Mouse (Mus musculus): ENCODE results near the gene Ttc30a2. TPM values are rescaled to one million over a fixed set of nuclear protein-coding genes. Genes with fewer than 3 reads are reported as not detected.
"Not testable (repeated sequence)": the region's sequence is repeated elsewhere in the genome, so short reads cannot be mapped to it uniquely, and the experiment has no call there.

Gene Ttc30a2
- polyA plus RNA-seq (2015; fragmentation: Nextera tagmentation; extraction: Ambion mirVana) = 0.22 and 0.26 TPM in 2 replicates

DNA sequence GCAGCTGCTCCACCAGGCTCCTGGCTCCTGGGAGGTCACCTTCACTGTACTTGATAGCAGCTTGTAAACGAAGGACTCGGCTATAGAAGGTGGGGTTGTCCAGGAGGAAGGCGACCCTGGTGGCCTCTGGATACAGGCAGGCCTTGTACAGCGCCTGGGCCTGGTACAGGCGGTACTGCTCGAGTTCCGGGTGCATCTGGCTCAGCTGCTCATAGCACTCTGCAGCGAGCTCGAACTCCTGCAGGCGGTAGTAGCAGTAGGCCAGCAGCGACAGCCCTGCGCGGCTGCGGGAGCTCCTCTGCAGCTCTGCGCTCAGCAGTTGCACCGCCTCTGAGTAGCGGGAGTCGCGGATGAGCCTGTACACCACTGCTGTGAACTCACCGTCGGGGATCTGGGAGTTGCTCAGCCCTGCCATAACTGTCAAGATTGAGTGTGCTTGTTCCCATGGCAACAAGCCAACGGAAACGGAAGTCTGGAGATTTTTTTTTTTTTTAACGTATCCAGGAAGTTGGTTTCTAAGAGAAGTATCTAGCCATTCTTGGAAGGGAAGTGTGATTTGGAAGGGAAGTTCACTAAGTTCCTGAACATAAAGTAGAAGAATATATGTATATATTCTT is at the start of gene Ttc30a2:
Gene Ttc30a2 (minus strand): TSS at position 419 of the 617 bp plus-strand sequence.
- not testable (repeated sequence) for H3K27me3 ChIP-seq (ENCODE audit: insufficient read depth, low read length); H3K9me3 ChIP-seq (ENCODE audit: low read length); H3K4me3 ChIP-seq (ENCODE audit: low read depth, low read length); H3K36me3 ChIP-seq (replicated peaks; ENCODE audit: insufficient read depth, low read length); H3K27ac ChIP-seq (ENCODE audit: low read depth); H3K4me2 ChIP-seq (ENCODE audit: low read depth, low read length); H3K9ac ChIP-seq (replicated peaks); H3K4me1 ChIP-seq (ENCODE audit: insufficient read depth)
- 32% methylated on average over 17 of the region's 24 CpGs for WGBS (ENCODE audit: insufficient replicate concordance)
- peak; percentile 78 for TF ChIP-seq EP300 (IDR thresholded peaks at IDR 0.05; ENCODE audit: low read depth)
- DNase-seq (peak; percentile 43), ATAC-seq (peak; percentile 42)

DNA sequence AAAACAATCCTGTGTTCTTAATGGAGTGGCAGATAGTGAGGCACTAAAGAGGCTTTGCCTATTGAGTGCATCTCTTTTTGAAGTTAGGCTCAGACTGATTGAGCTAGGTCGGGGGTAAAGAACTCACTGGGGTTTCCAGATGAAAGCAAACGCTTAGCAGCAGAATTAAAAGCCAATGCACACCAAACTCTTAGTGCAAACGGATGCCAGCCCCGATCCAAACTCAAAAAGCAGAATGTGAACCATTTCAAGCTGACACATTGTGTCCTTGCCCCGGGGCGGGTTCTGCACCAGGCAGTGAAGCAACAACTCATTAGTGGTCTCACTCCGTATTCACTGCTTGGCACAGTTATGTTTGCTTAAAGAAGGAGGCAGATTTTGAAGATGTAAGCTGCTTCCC is 38.9 kb upstream of the Ttc30a2 start:
- whole genome bisulfite sequencing (ENCODE audit: insufficient replicate concordance) = 35% methylated on average over 7 of the region's 7 CpGs
- Histone ChIP-seq H3K9me3 (ENCODE audit: low read length) (no peaks in the 10 kb centered on the region), H3K4me2 (ENCODE audit: low read depth, low read length) (no peak overlapping the region), H3K9ac (replicated peaks) (no peak overlapping the region), H3K4me3 (ENCODE audit: low read depth, low read length) (no peak overlapping the region), H3K27ac (ENCODE audit: low read depth) (no peak overlapping the region), H3K27me3 (ENCODE audit: insufficient read depth, low read length) (no peaks in the 10 kb centered on the region), H3K36me3 (replicated peaks; ENCODE audit: insufficient read depth, low read length) (no peaks in the 10 kb centered on the region), H3K4me1 (ENCODE audit: insufficient read depth) (no peaks in the 10 kb centered on the region)
- DNase-seq = no peak
- TF ChIP-seq EP300 (IDR thresholded peaks at IDR 0.05; ENCODE audit: low read depth) (no peak), CTCF (IDR thresholded peaks at IDR 0.05; ENCODE audit: low read depth) (no peak)
- no peak for ATAC-seq

DNA sequence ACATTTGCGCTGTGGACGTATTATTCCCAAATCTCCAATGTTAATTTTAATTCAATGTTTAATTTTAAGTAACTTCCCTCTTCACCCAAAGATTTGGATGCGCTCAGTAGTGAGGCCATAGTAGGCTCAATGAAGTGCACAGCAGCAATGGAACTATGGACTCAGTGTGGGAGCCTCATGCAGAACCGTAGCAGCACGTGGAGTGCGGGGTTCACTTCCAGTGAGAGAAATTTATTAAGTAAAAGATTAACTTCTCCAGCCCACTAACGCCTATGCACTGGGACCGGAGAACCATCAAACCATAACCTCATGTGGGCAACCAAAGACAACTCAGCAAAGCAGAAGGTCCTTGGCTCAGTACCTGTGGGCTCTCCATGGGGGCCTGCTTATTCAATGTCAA is 38.2 kb upstream of the Ttc30a2 start:
- 77% methylated on average over 8 of the region's 8 CpGs for WGBS (ENCODE audit: insufficient replicate concordance)
- 0 out of 2 replicates have a peak, but pooled peaks cover 3% of the 10 kb centered on the region for H3K27me3 ChIP-seq (ENCODE audit: insufficient read depth, low read length)
- no peak for TF ChIP-seq CTCF (IDR thresholded peaks at IDR 0.05; ENCODE audit: low read depth)
- no peak for TF ChIP-seq EP300 (IDR thresholded peaks at IDR 0.05; ENCODE audit: low read depth)
- no peak overlapping the region for H3K9ac ChIP-seq (replicated peaks)
- ATAC-seq (no peak), DNase-seq (no peak)
- no peaks in the 10 kb centered on the region for H3K9me3 ChIP-seq (ENCODE audit: low read length)
- no peaks in the 10 kb centered on the region for H3K36me3 ChIP-seq (replicated peaks; ENCODE audit: insufficient read depth, low read length)
- H3K27ac ChIP-seq (ENCODE audit: low read depth) = no peak overlapping the region
- H3K4me2 ChIP-seq (ENCODE audit: low read depth, low read length) = no peak overlapping the region
- H3K4me3 ChIP-seq (ENCODE audit: low read depth, low read length) = no peak overlapping the region
- H3K4me1 ChIP-seq (ENCODE audit: insufficient read depth) = no peaks in the 10 kb centered on the region

DNA sequence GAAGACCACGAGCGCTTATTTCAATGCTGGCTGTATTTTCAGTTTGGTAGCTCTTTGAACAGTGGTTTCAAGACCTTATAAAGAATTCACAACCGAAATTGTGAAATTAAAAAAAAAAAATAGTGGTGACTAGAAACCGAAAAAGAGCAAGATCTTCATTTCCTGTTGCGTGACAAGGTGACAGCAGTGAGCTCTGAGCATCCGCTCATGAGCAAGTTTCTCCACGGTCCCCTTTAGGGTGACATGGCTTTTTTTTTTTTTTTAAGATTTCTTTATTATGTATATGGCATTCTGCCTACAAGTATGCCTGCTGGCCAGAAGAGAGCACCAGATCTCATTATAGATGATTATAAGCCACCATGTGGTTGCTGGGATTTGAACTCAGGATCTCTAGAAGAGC is 37.5 kb upstream of the Ttc30a2 start:
- H3K27ac ChIP-seq (ENCODE audit: low read depth) = no peak overlapping the region
- H3K4me1 ChIP-seq (ENCODE audit: insufficient read depth) = no peaks in the 10 kb centered on the region
- H3K27me3 ChIP-seq (ENCODE audit: insufficient read depth, low read length) = 0 out of 2 replicates have a peak, but pooled peaks cover 3% of the 10 kb centered on the region
- H3K36me3 ChIP-seq (replicated peaks; ENCODE audit: insufficient read depth, low read length) = no peaks in the 10 kb centered on the region
- no peak overlapping the region for H3K4me2 ChIP-seq (ENCODE audit: low read depth, low read length)
- H3K4me3 ChIP-seq (ENCODE audit: low read depth, low read length) = no peak overlapping the region
- WGBS (ENCODE audit: insufficient replicate concordance) = 77% methylated on average over 7 of the region's 7 CpGs
- no peaks in the 10 kb centered on the region for H3K9me3 ChIP-seq (ENCODE audit: low read length)
- no peak for ATAC-seq
- H3K9ac ChIP-seq (replicated peaks) = no peak overlapping the region
- no peak for TF ChIP-seq CTCF (IDR thresholded peaks at IDR 0.05; ENCODE audit: low read depth)
- TF ChIP-seq EP300 (IDR thresholded peaks at IDR 0.05; ENCODE audit: low read depth) = no peak
- no peak for DNase-seq

DNA sequence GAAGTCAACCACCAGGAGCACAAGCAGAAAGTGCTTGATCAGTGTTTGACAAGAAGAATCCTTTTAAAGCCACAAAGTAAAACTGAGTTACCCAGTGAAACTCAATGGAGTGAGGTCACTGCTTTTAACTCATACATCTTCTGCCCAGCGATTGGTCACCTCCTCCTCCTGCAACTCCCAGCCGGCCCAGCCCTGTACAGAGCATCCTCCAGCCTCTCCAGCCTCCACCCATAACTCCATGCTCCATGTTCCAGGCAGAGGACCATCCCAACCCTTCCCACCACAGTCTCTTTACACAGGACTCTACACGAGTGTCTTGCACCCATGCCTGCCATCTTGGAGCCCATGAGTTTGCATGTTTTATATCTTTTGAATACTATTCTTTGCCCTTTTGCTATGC is 36.7 kb upstream of the Ttc30a2 start:
- no peaks in the 10 kb centered on the region for H3K4me1 ChIP-seq (ENCODE audit: insufficient read depth)
- DNase-seq = no peak
- H3K27ac ChIP-seq (ENCODE audit: low read depth) = no peak overlapping the region
- TF ChIP-seq EP300 (IDR thresholded peaks at IDR 0.05; ENCODE audit: low read depth) (no peak), CTCF (IDR thresholded peaks at IDR 0.05; ENCODE audit: low read depth) (no peak)
- H3K27me3 ChIP-seq (ENCODE audit: insufficient read depth, low read length) = 0 out of 2 replicates have a peak, but pooled peaks cover 3% of the 10 kb centered on the region
- H3K9ac ChIP-seq (replicated peaks) = no peak overlapping the region
- no peak overlapping the region for H3K4me3 ChIP-seq (ENCODE audit: low read depth, low read length)
- WGBS (ENCODE audit: insufficient replicate concordance) = 76% methylated on average over 3 of the region's 3 CpGs
- no peak for ATAC-seq
- no peak overlapping the region for H3K4me2 ChIP-seq (ENCODE audit: low read depth, low read length)
- no peaks in the 10 kb centered on the region for H3K9me3 ChIP-seq (ENCODE audit: low read length)
- no peaks in the 10 kb centered on the region for H3K36me3 ChIP-seq (replicated peaks; ENCODE audit: insufficient read depth, low read length)

DNA sequence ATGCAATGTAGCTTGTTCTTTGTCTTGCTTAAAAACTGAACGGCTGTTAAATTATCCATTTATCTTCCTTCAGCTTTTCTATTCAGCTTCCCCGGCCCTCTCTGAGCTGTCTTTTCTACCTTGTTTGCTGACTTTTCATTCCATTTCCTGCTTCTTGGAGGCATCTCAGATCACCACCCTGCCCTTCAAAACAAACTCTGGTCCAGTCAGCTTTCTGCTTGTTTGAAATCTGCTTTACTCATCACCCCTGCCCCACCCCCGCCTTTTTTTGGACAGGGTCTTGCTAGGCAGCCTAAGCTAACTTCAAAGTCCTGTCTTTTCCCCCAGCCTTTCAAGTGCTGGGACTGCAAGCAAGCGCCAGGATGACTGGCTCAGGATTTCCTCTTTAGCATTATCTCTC is 28.2 kb upstream of the Ttc30a2 start:
- no peak for ATAC-seq
- Histone ChIP-seq H3K4me1 (ENCODE audit: insufficient read depth) (no peaks in the 10 kb centered on the region), H3K4me3 (ENCODE audit: low read depth, low read length) (no peak overlapping the region), H3K9ac (replicated peaks) (no peak overlapping the region), H3K9me3 (ENCODE audit: low read length) (no peaks in the 10 kb centered on the region), H3K27ac (ENCODE audit: low read depth) (no peak overlapping the region), H3K27me3 (ENCODE audit: insufficient read depth, low read length) (no peaks in the 10 kb centered on the region), H3K4me2 (ENCODE audit: low read depth, low read length) (no peak overlapping the region), H3K36me3 (replicated peaks; ENCODE audit: insufficient read depth, low read length) (no peaks in the 10 kb centered on the region)
- no peak for DNase-seq
- WGBS (ENCODE audit: insufficient replicate concordance) = 29% methylated on average over 4 of the region's 4 CpGs
- no peak for TF ChIP-seq CTCF (IDR thresholded peaks at IDR 0.05; ENCODE audit: low read depth)
- no peak for TF ChIP-seq EP300 (IDR thresholded peaks at IDR 0.05; ENCODE audit: low read depth)

Data from liver, postnatal 0 days (tissue).